Mouse (Mus musculus): Measurements from ENCODE around the gene Amotl2. TPM values are rescaled to one million over a fixed set of nuclear protein-coding genes. Genes with fewer than 3 reads are reported as not detected.

Amotl2 gene
- total and polyA plus RNA-seq, 3 experiments: not detected

GRCm38 (mm10) chr9:102719085-102719484 is 2.6 kb downstream of the Amotl2 start:
- TF ChIP-seq USF1 (IDR thresholded peaks at IDR 0.05; ENCODE audit: low read depth, low read length) (no peak), GATA1 (IDR thresholded peaks at IDR 0.05; ENCODE audit: low read depth, low read length) (no peak), MAZ (IDR thresholded peaks at IDR 0.05; ENCODE audit: low read depth, low read length) (no peak), RAD21 (IDR thresholded peaks at IDR 0.05; ENCODE audit: low read depth, low read length) (no peak), CTCF (IDR thresholded peaks at IDR 0.05 in 2 of 3, conservative IDR thresholded peaks at IDR 0.05 in 1 of 3; ENCODE audit: control insufficient read depth in 1 of 3, insufficient read depth in 1 of 3, low read depth in 2 of 3, low read length in 3 of 3, poor library complexity in 1 of 3, severe bottlenecking in 1 of 3) (no peak)
- H3K27ac ChIP-seq (ENCODE audit: control insufficient read depth, low read depth, low read length): no peak overlapping the region

GRCm38 (mm10) chr9:102719936-102720566 is 3.6 kb downstream of the Amotl2 start:
- no peaks in the 10 kb centered on the region for H3K79me2 ChIP-seq (ENCODE audit: control insufficient read depth, insufficient read depth, low read length, poor library complexity)
- H3K27ac ChIP-seq (ENCODE audit: control insufficient read depth, low read depth, low read length): no peak overlapping the region
- no peaks in the 10 kb centered on the region for H3K36me3 ChIP-seq (ENCODE audit: control insufficient read depth in 1 of 2, insufficient read depth in 2 of 2, low read length in 2 of 2)
- no peak overlapping the region for H3K4me3 ChIP-seq (ENCODE audit: control insufficient read depth in 1 of 2, insufficient read depth in 1 of 2, low read depth in 2 of 2, low read length in 2 of 2)
- no peak for TF ChIP-seq ZKSCAN1 (IDR thresholded peaks at IDR 0.05; ENCODE audit: low read depth, low read length)
- H3K4me1 ChIP-seq (ENCODE audit: control insufficient read depth in 1 of 2, insufficient read depth in 2 of 2, low read length in 2 of 2): no peaks in the 10 kb centered on the region
- no peak overlapping the region for H3K9ac ChIP-seq (ENCODE audit: control insufficient read depth, low read depth, low read length, poor library complexity, severe bottlenecking)
- no peaks in the 10 kb centered on the region for H3K9me3 ChIP-seq (replicated peaks; ENCODE audit: insufficient read depth, low read length)
- DNase-seq (ENCODE audit: low read depth, low spot score): no peak
- H3K27me3 ChIP-seq (ENCODE audit: control insufficient read depth in 1 of 2, insufficient read depth in 2 of 2, low read length in 2 of 2): no peaks in the 10 kb centered on the region

More at GRCm38 (mm10) chr9:102719085-102719484, 2.6 kb downstream of the Amotl2 start:
- DNase-seq (ENCODE audit: low read depth, low spot score): no peak
- H3K9me3 ChIP-seq (replicated peaks; ENCODE audit: insufficient read depth, low read length): no peaks in the 10 kb centered on the region
- no peaks in the 10 kb centered on the region for H3K4me1 ChIP-seq (ENCODE audit: control insufficient read depth in 1 of 2, insufficient read depth in 2 of 2, low read length in 2 of 2)
- H3K79me2 ChIP-seq (ENCODE audit: control insufficient read depth, insufficient read depth, low read length, poor library complexity): no peaks in the 10 kb centered on the region
- H3K27me3 ChIP-seq (ENCODE audit: control insufficient read depth in 1 of 2, insufficient read depth in 2 of 2, low read length in 2 of 2): no peaks in the 10 kb centered on the region
- no peak overlapping the region for H3K4me3 ChIP-seq (ENCODE audit: control insufficient read depth in 1 of 2, insufficient read depth in 1 of 2, low read depth in 2 of 2, low read length in 2 of 2)
- no peaks in the 10 kb centered on the region for H3K36me3 ChIP-seq (ENCODE audit: control insufficient read depth in 1 of 2, insufficient read depth in 2 of 2, low read length in 2 of 2)
- H3K9ac ChIP-seq (ENCODE audit: control insufficient read depth, low read depth, low read length, poor library complexity, severe bottlenecking): no peak overlapping the region

DNA sequence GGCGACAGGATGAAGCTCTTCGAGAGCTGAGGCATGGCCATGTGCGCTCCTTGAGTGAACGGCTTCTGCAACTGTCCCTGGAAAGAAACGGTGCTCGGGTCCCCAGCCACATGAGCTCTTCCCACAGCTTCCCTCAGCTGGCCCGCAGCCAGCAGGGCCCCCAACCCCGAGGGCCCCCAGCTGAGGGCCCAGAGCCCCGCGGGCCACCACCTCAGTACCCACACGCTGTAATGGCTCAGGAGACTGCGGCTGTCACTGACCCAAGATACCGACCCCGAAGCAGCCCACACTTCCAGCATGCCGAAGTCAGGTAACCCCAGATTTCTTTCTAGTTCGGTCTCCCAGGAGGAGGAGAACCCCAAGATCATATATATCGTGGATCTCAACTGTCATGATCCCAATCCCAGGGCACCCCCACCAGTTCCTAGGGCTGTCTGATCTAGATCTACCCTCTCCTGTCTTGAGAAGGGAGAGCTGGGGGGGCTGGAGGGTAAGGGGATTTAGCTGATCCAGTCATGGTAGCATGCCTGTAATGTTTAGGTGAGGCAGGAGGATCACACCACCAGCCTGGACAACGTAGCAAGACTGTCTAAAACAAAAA is 4.2 kb downstream of the Amotl2 start:
- TF ChIP-seq MXI1 (IDR thresholded peaks at IDR 0.05; ENCODE audit: low read depth, low read length): no peak
- no peak for TF ChIP-seq MEF2A (IDR thresholded peaks at IDR 0.05; ENCODE audit: extremely low read depth, insufficient replicate concordance, low read depth, low read length, poor library complexity, severe bottlenecking)
- no peak for TF ChIP-seq POLR2A (IDR thresholded peaks at IDR 0.05; ENCODE audit: control insufficient read depth in 1 of 2, insufficient read depth in 1 of 2, low read depth in 1 of 2, low read length in 2 of 2, poor library complexity in 1 of 2)
- TF ChIP-seq CHD1 (IDR thresholded peaks at IDR 0.05; ENCODE audit: low read depth, low read length): no peak
- no peak for TF ChIP-seq ZC3H11A (IDR thresholded peaks at IDR 0.05; ENCODE audit: low read depth, low read length)
- TF ChIP-seq POLR2AphosphoS5 (IDR thresholded peaks at IDR 0.05; ENCODE audit: borderline replicate concordance, low read depth, low read length): no peak
- TF ChIP-seq HCFC1 (IDR thresholded peaks at IDR 0.05; ENCODE audit: low read depth, low read length): no peak
- TF ChIP-seq TBP (IDR thresholded peaks at IDR 0.05; ENCODE audit: low read depth, low read length): no peak
- TF ChIP-seq BHLHE40 (IDR thresholded peaks at IDR 0.05; ENCODE audit: borderline replicate concordance, low read depth, low read length): no peak
- TF ChIP-seq RCOR1 (IDR thresholded peaks at IDR 0.05; ENCODE audit: low read depth, low read length): no peak
- no peak for TF ChIP-seq SMC3 (IDR thresholded peaks at IDR 0.05; ENCODE audit: low read depth, low read length)
- TF ChIP-seq GABPA (IDR thresholded peaks at IDR 0.05; ENCODE audit: low read depth, low read length): no peak
- TF ChIP-seq GATA1 (IDR thresholded peaks at IDR 0.05; ENCODE audit: low read depth, low read length): no peak
- TF ChIP-seq USF1 (IDR thresholded peaks at IDR 0.05; ENCODE audit: low read depth, low read length): no peak
- H3K9ac ChIP-seq (ENCODE audit: control insufficient read depth, low read depth, low read length, poor library complexity, severe bottlenecking): no peak overlapping the region
- H3K27me3 ChIP-seq (ENCODE audit: control insufficient read depth in 1 of 2, insufficient read depth in 2 of 2, low read length in 2 of 2): no peaks in the 10 kb centered on the region
- H3K79me2 ChIP-seq (ENCODE audit: control insufficient read depth, insufficient read depth, low read length, poor library complexity): no peaks in the 10 kb centered on the region
- no peak overlapping the region for H3K4me3 ChIP-seq (ENCODE audit: control insufficient read depth in 1 of 2, insufficient read depth in 1 of 2, low read depth in 2 of 2, low read length in 2 of 2)
- no peak for DNase-seq (ENCODE audit: low read depth, low spot score)
- no peaks in the 10 kb centered on the region for H3K4me1 ChIP-seq (ENCODE audit: control insufficient read depth in 1 of 2, insufficient read depth in 2 of 2, low read length in 2 of 2)
- H3K9me3 ChIP-seq (replicated peaks; ENCODE audit: insufficient read depth, low read length): no peaks in the 10 kb centered on the region
- H3K36me3 ChIP-seq (ENCODE audit: control insufficient read depth in 1 of 2, insufficient read depth in 2 of 2, low read length in 2 of 2): no peaks in the 10 kb centered on the region
- H3K27ac ChIP-seq (ENCODE audit: control insufficient read depth, low read depth, low read length): no peak overlapping the region

Data from MEL (cell line).